Mouse (Mus musculus): Measurements from ENCODE around the gene D16Ertd472e. TPM values are rescaled to one million over a fixed set of nuclear protein-coding genes. Genes with fewer than 3 reads are reported as not detected.

D16Ertd472e gene
- total RNA-seq (2017): 57.2 and 58.0 TPM in 2 replicates

DNA sequence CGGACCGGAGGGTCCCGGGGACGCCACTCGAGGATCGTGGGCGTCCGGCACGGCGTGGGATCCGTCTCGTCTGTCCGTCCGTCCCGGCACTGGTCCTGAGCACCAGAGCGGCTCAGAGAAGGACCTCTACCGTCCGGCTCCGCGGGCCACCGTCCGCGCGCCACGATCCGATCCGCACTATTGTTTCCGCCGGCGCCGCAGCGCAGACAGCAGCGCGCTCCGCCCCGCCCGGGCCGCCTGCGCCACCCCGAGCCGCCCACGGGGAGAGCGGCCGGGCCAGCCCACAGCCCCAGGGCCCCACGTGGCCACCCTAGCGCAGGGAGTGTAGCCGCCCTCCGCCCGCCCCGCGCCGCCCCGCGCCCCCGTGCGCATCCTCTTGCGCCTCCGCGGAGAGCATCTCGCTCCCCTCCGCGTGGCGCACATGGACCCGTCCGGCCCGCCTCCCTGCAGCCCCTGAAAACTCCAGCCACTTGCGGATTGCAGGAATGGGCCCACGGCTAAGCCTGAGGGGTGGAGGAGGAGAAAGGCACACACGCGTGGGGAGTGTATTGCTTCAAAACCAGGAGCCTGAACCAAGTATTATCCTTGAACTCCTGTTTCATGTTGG lies at the start of gene D16Ertd472e:
D16Ertd472e (minus strand) TSS at position 231 of the 607 bp plus-strand sequence.
- peak; percentile 82 for ATAC-seq (replicated peaks in 1 of 2; ENCODE audit: insufficient read depth in 1 of 2, low FRiP score in 2 of 2, low TSS enrichment in 1 of 2, low read depth in 1 of 2, poor library complexity in 2 of 2, severe bottlenecking in 2 of 2)

DNA sequence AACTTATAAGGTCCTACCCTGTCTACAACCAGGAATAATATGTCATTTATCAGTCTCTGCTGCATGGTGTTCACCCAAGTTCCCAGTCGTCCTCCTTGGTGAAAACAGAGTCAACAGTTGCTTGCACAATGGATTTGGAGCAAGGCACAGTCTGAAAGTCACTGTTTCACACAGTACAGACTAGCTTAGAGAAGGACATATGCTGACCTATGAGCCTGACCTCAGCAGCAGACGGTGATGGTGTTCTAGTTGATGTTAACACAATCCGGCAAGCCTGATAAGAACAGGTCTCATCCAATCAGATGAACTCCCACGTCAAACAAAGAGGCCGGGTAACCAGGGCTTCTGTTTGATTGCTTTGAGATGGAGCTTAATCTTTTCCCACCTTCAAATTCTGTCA lies 46.2 kb upstream of the D16Ertd472e start:
- no peak for ATAC-seq (replicated peaks in 1 of 2; ENCODE audit: insufficient read depth in 1 of 2, low FRiP score in 2 of 2, low TSS enrichment in 1 of 2, low read depth in 1 of 2, poor library complexity in 2 of 2, severe bottlenecking in 2 of 2)

DNA sequence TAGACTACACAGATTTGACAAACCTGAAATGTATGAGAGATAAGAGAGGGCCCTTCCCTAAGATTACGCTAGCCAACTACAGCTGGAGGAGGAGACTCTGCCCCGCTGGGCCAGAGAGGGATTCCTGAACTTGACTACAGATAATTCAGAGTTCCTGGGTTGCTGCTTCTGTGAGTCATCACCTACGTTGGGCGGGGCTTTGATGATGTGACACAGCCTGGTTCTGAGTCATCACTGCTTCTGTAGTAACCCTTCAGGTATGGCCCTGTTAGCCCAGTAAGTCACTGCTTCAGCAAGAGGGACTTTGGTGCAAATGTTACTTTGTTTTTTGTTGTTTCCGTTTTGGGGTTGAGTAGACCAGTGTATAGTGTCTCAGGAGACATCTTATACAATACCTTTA lies 42.9 kb upstream of the D16Ertd472e start:
- ATAC-seq (replicated peaks in 1 of 2; ENCODE audit: insufficient read depth in 1 of 2, low FRiP score in 2 of 2, low TSS enrichment in 1 of 2, low read depth in 1 of 2, poor library complexity in 2 of 2, severe bottlenecking in 2 of 2): no peak

DNA sequence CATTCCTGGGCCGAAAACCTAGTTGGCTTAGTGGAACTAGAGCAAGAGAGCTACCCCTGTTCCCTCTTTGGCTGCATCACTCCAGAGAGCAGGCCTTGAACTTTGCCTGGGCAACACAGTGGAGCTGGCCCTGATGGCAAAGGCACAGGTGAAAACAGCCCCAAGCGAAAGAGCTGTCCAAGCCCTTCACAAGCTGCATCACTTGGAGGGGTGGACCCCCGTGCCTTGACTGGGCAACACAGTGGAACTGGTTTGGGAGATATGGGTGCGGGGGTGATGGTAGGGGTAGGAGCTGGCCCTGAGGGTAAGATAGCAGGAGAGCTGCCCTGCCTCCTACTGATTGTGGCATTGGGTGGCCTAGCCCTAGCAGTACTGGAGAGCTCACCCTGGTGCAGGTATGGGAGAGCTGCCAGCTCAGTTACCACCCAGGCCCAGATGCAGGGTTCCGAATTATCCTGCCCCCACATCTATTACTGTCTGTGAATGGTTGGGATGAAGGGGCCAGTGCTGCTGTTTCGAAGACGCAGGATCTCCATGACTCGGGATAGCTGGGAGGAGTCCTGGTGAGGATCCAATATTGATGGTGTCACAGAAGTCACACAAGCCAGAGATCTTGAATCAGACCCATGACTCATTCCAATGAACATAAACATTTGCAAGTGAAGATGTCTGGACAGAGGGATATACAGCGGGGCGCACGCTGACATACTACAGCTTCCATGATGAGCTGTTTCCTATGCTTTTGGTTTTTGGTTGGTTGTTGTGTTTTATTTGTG lies 41.4 kb upstream of the D16Ertd472e start:
- ATAC-seq (replicated peaks in 1 of 2; ENCODE audit: insufficient read depth in 1 of 2, low FRiP score in 2 of 2, low TSS enrichment in 1 of 2, low read depth in 1 of 2, poor library complexity in 2 of 2, severe bottlenecking in 2 of 2): no peak

DNA sequence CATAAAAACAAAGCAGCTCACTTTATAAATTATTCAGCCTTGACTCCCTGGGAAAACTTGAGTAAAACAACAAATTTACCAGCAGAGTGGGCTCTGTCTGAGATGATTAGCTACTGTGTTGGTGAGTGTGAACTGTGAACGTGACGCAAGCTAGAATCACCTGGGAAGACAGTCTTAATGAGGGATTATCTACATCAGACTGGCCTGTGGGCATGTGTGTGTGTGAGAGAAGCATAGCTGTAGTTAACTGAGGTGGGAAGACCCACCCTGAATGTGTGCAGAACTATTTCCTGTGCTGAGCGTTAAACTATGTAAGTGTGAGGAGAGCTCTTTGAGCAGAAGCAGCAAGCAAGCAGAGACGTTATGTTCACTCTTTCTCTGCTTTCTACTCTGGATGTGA lies 29.7 kb upstream of the D16Ertd472e start:
- no peak for ATAC-seq (replicated peaks in 1 of 2; ENCODE audit: insufficient read depth in 1 of 2, low FRiP score in 2 of 2, low TSS enrichment in 1 of 2, low read depth in 1 of 2, poor library complexity in 2 of 2, severe bottlenecking in 2 of 2)

DNA sequence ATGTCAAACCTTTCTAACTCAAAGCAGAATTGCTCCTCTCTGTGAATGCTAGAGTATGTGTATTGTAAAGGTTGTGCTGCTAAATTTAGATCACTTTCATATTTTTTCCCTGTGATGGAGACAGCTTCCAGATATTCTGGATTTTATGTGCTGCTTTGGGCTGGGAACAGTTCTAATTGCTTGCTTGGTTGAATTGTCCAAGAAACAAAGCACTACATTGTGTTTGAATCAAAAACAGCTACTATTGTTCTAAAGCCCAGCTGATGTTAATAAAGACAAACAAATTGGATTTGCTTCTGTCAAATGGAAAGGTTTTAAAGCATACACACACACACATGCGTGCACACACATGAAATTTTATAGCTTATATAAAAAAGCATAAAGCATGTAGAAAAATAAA lies 22.4 kb upstream of the D16Ertd472e start:
- no peak for ATAC-seq (replicated peaks in 1 of 2; ENCODE audit: insufficient read depth in 1 of 2, low FRiP score in 2 of 2, low TSS enrichment in 1 of 2, low read depth in 1 of 2, poor library complexity in 2 of 2, severe bottlenecking in 2 of 2)

DNA sequence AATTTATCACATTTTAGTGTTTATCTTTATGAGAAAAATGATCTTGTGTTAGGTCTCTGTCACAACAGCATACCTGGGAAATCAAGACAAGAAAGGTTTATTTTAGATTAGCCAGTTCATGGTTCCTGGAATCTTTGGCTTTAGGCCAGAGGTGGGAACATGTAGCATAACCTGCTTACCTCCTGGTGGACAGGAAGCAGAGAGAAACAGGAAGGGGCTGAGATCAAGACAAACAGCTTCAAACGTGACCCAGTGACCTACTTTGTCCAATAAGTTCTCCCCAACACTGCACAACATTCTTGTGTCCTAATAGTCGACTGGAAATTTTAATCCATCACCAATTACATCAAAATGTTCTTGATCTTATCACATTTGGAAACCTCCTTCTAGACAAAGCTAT lies 19.9 kb upstream of the D16Ertd472e start:
- ATAC-seq (replicated peaks in 1 of 2; ENCODE audit: insufficient read depth in 1 of 2, low FRiP score in 2 of 2, low TSS enrichment in 1 of 2, low read depth in 1 of 2, poor library complexity in 2 of 2, severe bottlenecking in 2 of 2): no peak

DNA sequence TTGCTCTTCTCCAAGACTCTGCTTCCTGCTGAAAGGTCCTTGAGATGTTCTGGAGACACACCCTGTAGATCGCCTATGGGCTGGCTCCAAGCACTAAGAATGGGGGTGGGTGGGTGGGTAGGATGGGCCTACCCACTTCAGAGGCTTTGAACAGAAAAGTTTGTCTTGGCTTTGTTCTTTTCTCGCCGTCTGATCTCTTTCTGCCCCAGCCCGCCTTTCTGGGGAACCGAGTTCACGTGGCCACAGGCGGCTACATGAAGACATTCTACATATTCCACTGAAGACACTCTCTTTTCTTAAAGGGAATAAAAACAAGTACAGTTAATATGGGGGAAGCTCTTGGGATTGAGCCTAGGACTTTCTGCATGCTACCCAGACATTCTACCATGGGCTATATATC lies 19.3 kb upstream of the D16Ertd472e start:
- ATAC-seq (replicated peaks in 1 of 2; ENCODE audit: insufficient read depth in 1 of 2, low FRiP score in 2 of 2, low TSS enrichment in 1 of 2, low read depth in 1 of 2, poor library complexity in 2 of 2, severe bottlenecking in 2 of 2): no peak

DNA sequence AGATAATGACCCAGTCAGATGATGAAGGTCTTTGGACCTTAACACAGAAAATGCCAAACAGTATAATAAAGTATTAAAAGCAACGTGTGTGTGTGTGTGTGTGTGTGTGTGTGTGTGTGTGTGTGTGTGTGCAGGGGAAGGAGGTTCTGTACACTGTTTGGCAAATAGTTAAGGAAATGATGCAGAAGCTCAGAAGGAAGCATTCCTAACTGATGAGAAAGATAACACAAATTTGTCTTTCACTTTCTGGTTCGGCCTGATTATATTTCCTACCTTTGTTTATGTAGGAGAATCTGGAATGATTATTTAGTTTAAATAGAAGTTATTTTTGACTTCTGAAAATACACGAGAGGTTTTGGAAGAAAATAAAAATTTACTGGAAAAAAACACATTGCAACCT lies 17.6 kb upstream of the D16Ertd472e start:
- no peak for ATAC-seq (replicated peaks in 1 of 2; ENCODE audit: insufficient read depth in 1 of 2, low FRiP score in 2 of 2, low TSS enrichment in 1 of 2, low read depth in 1 of 2, poor library complexity in 2 of 2, severe bottlenecking in 2 of 2)

DNA sequence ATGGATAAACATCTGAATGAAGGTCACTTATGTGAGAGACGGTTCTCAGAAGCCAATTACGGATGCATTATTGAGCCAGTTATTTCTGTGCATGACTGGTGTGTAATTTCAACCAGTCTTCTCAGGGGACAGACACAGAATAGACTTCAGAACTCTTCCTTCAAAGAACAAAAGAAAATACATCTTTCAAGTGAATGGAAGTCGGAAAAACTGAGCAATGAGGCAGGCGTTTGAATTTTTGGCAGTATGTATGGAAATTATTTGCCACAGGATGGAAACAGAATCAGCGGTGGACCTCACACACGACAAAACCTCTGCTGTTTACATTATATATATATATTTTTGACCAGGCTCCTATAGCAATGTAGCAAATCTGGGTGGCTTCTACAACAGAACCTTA lies 14.6 kb upstream of the D16Ertd472e start:
- no peak for ATAC-seq (replicated peaks in 1 of 2; ENCODE audit: insufficient read depth in 1 of 2, low FRiP score in 2 of 2, low TSS enrichment in 1 of 2, low read depth in 1 of 2, poor library complexity in 2 of 2, severe bottlenecking in 2 of 2)

DNA sequence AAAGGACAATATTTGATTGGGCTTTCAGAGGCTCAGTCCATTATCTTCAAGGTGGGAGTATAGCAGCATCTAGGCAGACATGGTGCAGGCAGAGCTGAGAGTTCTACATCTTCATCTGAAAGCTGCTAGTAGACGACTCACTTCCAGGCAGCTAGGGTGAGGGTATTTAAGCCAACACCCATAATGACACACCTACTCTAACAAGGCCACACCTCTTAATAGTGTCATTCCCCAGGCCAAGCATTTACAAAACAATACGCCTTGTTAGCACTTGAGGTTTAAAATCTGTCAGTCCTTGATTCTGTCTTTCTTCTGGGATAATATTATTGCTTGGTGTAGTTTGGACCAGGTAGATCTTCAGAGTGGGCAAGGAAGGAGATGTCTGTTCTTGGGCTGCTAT lies 12.3 kb upstream of the D16Ertd472e start:
- ATAC-seq (replicated peaks in 1 of 2; ENCODE audit: insufficient read depth in 1 of 2, low FRiP score in 2 of 2, low TSS enrichment in 1 of 2, low read depth in 1 of 2, poor library complexity in 2 of 2, severe bottlenecking in 2 of 2): no peak

DNA sequence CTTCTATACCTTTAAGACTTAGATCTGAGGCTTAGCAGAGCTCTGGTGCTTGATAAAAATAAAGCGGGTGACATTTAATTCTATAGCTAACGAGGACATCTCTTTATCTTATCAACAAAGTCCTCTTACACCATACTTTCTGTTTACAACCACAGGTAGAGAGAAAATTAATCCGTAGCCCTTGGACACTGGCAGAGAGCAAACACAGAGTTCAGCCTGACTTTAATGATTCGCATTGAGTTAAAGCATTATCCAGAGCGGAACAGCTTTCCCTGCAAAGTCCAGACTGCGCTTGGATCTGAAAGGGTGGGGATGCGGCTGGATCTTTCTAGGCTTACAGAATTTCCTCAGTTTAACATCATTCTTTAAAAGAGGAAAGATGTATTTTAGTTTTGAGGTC lies 10.1 kb upstream of the D16Ertd472e start:
- no peak for ATAC-seq (replicated peaks in 1 of 2; ENCODE audit: insufficient read depth in 1 of 2, low FRiP score in 2 of 2, low TSS enrichment in 1 of 2, low read depth in 1 of 2, poor library complexity in 2 of 2, severe bottlenecking in 2 of 2)

DNA sequence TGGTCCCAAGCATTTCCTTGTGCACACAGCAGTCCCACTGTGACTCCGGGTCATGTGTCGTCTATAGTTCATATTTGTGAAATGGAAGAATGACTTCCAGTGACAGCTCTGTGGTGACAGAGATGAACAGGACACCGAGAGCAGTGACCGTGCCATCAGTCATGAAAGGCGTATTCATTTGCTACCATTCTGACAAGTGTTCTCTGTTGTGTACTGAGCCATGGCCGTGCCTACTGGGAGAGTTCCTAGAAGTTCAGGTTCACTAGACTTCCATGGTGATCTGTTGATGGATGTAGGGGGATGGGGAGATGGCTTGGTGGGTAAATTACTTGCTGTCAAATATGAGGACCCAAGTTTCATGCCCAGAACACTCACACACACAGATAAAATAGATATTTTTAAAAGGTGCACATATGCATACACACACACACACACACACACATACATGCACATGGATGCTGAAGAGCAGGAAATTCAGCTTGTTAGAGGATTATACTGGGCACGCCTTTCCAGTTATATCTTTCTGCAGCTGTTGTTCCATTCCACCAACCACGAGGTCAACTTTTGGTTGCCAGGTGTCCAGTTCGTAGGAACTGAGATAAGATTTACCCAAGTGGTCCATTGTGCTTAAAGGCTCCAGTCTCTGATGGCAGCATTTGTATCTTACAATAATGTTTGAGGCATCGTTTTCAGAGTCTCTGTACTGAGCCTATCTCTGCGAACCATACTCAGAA lies 9.3 kb upstream of the D16Ertd472e start:
- no peak for ATAC-seq (replicated peaks in 1 of 2; ENCODE audit: insufficient read depth in 1 of 2, low FRiP score in 2 of 2, low TSS enrichment in 1 of 2, low read depth in 1 of 2, poor library complexity in 2 of 2, severe bottlenecking in 2 of 2)

DNA sequence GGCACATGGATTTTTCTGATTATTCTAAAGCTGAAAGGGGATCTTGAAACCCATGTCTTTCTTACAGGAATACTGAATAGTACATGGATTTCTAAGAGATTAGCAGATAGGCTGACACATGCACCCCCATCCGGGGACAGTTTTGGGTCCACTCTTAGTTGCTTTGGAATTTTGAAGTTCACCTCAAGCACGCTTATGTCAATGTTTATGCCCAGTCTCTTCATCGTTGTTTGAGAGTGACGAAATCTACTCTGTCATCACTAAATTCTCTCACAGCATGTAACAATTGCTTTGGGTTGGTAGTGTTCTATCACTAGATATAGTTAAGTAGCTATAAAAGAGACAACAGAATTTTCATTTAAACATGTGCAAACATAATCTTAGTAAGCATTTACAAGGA lies 8.7 kb upstream of the D16Ertd472e start:
- ATAC-seq (replicated peaks in 1 of 2; ENCODE audit: insufficient read depth in 1 of 2, low FRiP score in 2 of 2, low TSS enrichment in 1 of 2, low read depth in 1 of 2, poor library complexity in 2 of 2, severe bottlenecking in 2 of 2): no peak

DNA sequence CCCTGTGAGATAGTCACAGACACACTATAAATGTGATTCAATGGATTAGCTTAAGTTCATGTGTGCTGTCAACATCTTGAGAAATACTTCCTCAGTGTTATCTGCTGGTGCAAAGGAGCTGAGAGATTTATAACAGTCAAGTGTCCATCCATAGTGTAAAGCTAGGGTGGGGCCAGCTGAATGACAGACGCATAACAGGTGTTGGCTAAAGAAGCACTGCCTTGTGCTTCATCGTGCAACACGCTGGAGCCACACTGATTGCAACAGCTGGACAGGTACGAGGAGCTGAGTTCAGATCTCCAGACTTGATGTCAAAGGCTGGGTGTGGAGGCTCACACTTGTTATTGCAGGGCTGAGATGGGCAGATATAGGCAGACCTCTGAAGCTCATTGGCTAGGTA lies 7.5 kb upstream of the D16Ertd472e start:
- ATAC-seq (replicated peaks in 1 of 2; ENCODE audit: insufficient read depth in 1 of 2, low FRiP score in 2 of 2, low TSS enrichment in 1 of 2, low read depth in 1 of 2, poor library complexity in 2 of 2, severe bottlenecking in 2 of 2): no peak

DNA sequence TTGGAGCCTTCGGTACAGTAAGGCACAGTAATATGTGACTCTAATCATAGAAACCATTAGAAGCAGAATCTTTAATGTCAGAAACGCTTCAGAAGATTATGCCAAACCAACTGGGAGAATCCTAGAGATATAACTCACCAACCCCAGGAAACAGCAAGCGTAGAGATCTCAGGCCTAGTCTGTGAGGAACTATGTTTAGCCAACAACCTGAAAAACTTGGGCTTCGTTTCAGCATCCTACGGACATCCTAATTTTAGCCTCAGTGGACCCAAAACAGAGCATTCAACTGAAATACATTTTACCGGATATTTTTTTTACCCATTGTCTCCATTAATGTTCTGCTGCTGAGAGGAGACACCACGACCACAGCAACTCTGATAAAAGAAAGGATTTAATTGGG lies 3.9 kb upstream of the D16Ertd472e start:
- no peak for ATAC-seq (replicated peaks in 1 of 2; ENCODE audit: insufficient read depth in 1 of 2, low FRiP score in 2 of 2, low TSS enrichment in 1 of 2, low read depth in 1 of 2, poor library complexity in 2 of 2, severe bottlenecking in 2 of 2)

DNA sequence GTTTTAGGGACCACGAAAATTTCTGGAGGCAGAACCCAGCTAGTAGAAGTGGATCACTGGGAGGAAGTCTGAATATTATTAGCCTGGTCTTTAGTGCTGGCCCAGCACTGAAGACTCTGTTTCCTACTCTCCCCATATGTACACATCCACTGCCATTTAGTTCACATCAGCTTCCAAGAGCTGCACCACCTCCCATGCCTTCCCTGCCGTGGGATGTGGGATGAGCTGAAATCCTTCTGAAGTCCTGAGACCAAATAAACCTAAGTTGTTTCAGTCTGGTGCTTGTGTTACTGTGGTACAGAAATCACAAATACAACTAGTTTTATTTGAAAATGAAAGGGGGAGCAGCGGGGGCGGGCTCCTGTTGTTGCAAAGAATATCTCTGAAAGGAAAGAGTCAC lies 2.9 kb upstream of the D16Ertd472e start:
- no peak for ATAC-seq (replicated peaks in 1 of 2; ENCODE audit: insufficient read depth in 1 of 2, low FRiP score in 2 of 2, low TSS enrichment in 1 of 2, low read depth in 1 of 2, poor library complexity in 2 of 2, severe bottlenecking in 2 of 2)

DNA sequence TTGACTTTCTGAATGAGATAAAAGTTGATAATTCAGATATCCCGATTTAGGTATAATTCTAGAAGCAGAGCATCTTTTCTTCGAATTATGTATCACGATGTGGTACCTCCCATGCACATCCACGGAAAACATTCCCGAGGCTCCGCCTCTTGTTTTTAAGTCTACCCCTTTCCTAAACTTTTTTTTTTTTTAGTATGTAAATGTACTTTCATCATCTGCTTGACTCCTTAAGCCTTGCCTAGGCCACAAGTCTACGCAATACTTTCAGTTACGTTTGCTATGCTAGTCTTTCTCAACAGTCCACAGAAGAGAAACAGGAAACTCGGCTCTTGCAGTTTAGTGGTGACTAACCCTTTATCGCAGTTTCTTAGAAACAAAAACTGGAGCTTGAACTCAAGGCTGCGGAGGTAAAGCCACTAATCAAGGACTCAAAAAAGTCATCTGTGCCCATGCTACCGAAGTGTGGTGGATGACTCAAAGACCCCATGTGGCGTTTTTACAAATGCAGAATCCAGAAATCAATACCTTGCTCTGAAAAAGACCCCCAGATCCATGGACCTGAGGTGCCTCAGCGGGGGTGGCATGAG lies 670 bp upstream of the D16Ertd472e start:
- ATAC-seq (replicated peaks in 1 of 2; ENCODE audit: insufficient read depth in 1 of 2, low FRiP score in 2 of 2, low TSS enrichment in 1 of 2, low read depth in 1 of 2, poor library complexity in 2 of 2, severe bottlenecking in 2 of 2): peak; percentile 70 to 86
